ENCODE assay signal across 8 mouse cellular contexts in the genomic region with DNA sequence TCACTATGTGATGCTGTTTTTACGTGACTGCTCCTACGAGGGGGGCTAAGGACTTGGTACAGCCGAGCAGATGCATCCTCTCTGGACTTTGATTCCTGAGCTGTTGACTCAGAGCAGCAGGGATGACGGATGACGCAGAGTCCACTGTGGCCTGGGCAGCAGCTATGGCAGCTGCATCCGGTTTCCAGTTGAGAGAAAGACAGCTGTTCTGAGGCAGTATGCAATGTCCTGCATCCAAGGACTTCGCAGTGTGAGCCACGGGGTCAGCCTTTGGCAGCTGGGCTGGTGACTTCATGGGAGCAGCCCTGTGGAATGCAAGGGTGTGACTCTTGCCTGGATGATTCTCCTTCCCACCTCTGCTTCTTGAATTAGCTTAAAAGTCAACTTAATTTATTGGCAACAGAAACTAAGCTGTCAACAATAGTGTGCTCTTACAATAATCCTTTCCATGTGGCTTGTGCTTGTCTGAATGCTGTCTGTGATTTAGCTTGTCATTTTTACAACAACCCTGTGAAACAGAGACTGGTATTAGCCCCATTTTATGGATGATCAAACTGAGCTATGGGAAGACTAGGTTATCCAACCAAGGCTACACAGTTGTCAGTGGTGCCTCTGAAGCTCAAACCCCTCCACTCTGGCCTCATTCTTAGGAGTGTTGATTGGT. TPM values are rescaled to one million over a fixed set of nuclear protein-coding genes. Genes with fewer than 3 reads are reported as not detected.
DNase-seq lines count a peak whose midpoint lies in the region; ATAC-seq and TF ChIP-seq lines count a peak whose summit lies in the region.

No protein-coding gene starts in this region.

- H3K4me3 ChIP-seq in forebrain, postnatal 0 days (ENCODE audit: low read depth, low read length), result no peak overlapping the region
- no peak overlapping the region for H3K4me3 ChIP-seq in forebrain, embryonic 13.5 days
- no peak overlapping the region for H3K4me3 ChIP-seq in embryonic facial prominence, embryonic 11.5 days (ENCODE audit: low read depth, low read length)
- H3K4me3 ChIP-seq in limb, embryonic 12.5 days (replicated peaks), result no peak overlapping the region
- no peak overlapping the region for H3K4me3 ChIP-seq in neural tube, embryonic 15.5 days (replicated peaks)

- no peak overlapping the region for H3K4me2 ChIP-seq in forebrain, postnatal 0 days (ENCODE audit: low read depth)
- no peak overlapping the region for H3K4me2 ChIP-seq in forebrain, embryonic 13.5 days
- H3K4me2 ChIP-seq in embryonic facial prominence, embryonic 11.5 days (ENCODE audit: low read depth, low read length), result no peak overlapping the region
- no peak overlapping the region for H3K4me2 ChIP-seq in limb, embryonic 12.5 days
- H3K4me2 ChIP-seq in neural tube, embryonic 15.5 days, result no peak overlapping the region

- H3K27me3 ChIP-seq in forebrain, postnatal 0 days (ENCODE audit: insufficient read depth, low read length), result no peaks in the 10 kb centered on the region
- H3K27me3 ChIP-seq in forebrain, embryonic 13.5 days, result no peaks in the 10 kb centered on the region
- H3K27me3 ChIP-seq in embryonic facial prominence, embryonic 11.5 days (ENCODE audit: control insufficient read depth, insufficient read depth, low read length), result no peaks in the 10 kb centered on the region
- no peaks in the 10 kb centered on the region for H3K27me3 ChIP-seq in limb, embryonic 12.5 days
- H3K27me3 ChIP-seq in neural tube, embryonic 15.5 days (replicated peaks), result no peaks in the 10 kb centered on the region

- 78% methylated on average over 8 of the region's 8 CpGs for WGBS in forebrain, postnatal 0 days
- WGBS in forebrain, embryonic 13.5 days, result 82% methylated on average over 8 of the region's 8 CpGs
- 34% methylated on average over 8 of the region's 8 CpGs for WGBS in embryonic facial prominence, embryonic 11.5 days
- WGBS in limb, embryonic 12.5 days, result 20% methylated on average over 8 of the region's 8 CpGs
- whole genome bisulfite sequencing in neural tube, embryonic 15.5 days, result 61% methylated on average over 8 of the region's 8 CpGs

- no peaks in the 10 kb centered on the region for H3K36me3 ChIP-seq in forebrain, postnatal 0 days (ENCODE audit: insufficient read depth)
- H3K36me3 ChIP-seq in forebrain, embryonic 13.5 days (ENCODE audit: poor library complexity, severe bottlenecking), result no peaks in the 10 kb centered on the region
- H3K36me3 ChIP-seq in embryonic facial prominence, embryonic 11.5 days (replicated peaks; ENCODE audit: control insufficient read depth, insufficient read depth, low read depth, low read length), result no peaks in the 10 kb centered on the region
- H3K36me3 ChIP-seq in limb, embryonic 12.5 days, result no peaks in the 10 kb centered on the region
- H3K36me3 ChIP-seq in neural tube, embryonic 15.5 days, result no peaks in the 10 kb centered on the region

- intact Hi-C loops in heart, postnatal 36 days (cut with DNase I), result loop anchor here (1.0 to 5.0 kb wide), 4 partner anchors 89 to 232 kb away; partner anchors contain the start of gene Ptpn12

- H3K9ac ChIP-seq in forebrain, postnatal 0 days, result no peak overlapping the region
- H3K9ac ChIP-seq in forebrain, embryonic 13.5 days, result no peak overlapping the region
- H3K9ac ChIP-seq in embryonic facial prominence, embryonic 11.5 days (replicated peaks; ENCODE audit: low read length), result no peak overlapping the region
- no peak overlapping the region for H3K9ac ChIP-seq in limb, embryonic 12.5 days (replicated peaks)
- H3K9ac ChIP-seq in neural tube, embryonic 15.5 days (replicated peaks), result no peak overlapping the region

- H3K4me1 ChIP-seq in forebrain, postnatal 0 days (ENCODE audit: insufficient read depth), result no peaks in the 10 kb centered on the region
- no peaks in the 10 kb centered on the region for H3K4me1 ChIP-seq in forebrain, embryonic 13.5 days
- H3K4me1 ChIP-seq in embryonic facial prominence, embryonic 11.5 days (ENCODE audit: control insufficient read depth, insufficient read depth, low read length), result no peaks in the 10 kb centered on the region
- H3K4me1 ChIP-seq in limb, embryonic 12.5 days (replicated peaks), result peaks cover 5% of the 10 kb centered on the region
- no peaks in the 10 kb centered on the region for H3K4me1 ChIP-seq in neural tube, embryonic 15.5 days

- H3K27ac ChIP-seq in forebrain, postnatal 0 days (ENCODE audit: low read depth, low read length), result no peak overlapping the region
- H3K27ac ChIP-seq in forebrain, embryonic 13.5 days, result no peak overlapping the region
- no peak overlapping the region for H3K27ac ChIP-seq in embryonic facial prominence, embryonic 11.5 days (replicated peaks; ENCODE audit: low read depth, low read length)
- no peak overlapping the region for H3K27ac ChIP-seq in limb, embryonic 12.5 days
- no peak overlapping the region for H3K27ac ChIP-seq in neural tube, embryonic 15.5 days (replicated peaks)

- peak; percentile 18; the same call in 1 of the 2 replicates for ATAC-seq in forebrain, postnatal 0 days
- no peak for ATAC-seq in forebrain, embryonic 13.5 days
- peak; percentile 65; the same call in 1 of the 2 replicates for ATAC-seq in embryonic facial prominence, embryonic 11.5 days (replicated peaks; ENCODE audit: insufficient number of reproducible peaks, low FRiP score, low TSS enrichment, low read depth)
- peak; percentile 77 for ATAC-seq in limb, embryonic 12.5 days (ENCODE audit: insufficient number of reproducible peaks, insufficient read depth, low FRiP score, low TSS enrichment, low read depth)
- 0 out of 2 replicates have a peak, but pooled peaks have one; percentile 47 for ATAC-seq in neural tube, embryonic 15.5 days (ENCODE audit: low FRiP score)

- no peak for DNase-seq in forebrain, postnatal 0 days
- DNase-seq in embryonic facial prominence, embryonic 11.5 days (ENCODE audit: low spot score), result peak; percentile 58
- peak; percentile 57 for DNase-seq in heart, postnatal 36 days
- DNase-seq in thymus, postnatal 0 days (ENCODE audit: low spot score), result no peak
- DNase-seq in spleen, postnatal 10 days (ENCODE audit: low spot score in 2 of 2), result no peak

- TF ChIP-seq CTCF in forebrain, postnatal 0 days (IDR thresholded peaks at IDR 0.05; ENCODE audit: low read depth), result no peak

- H3K9me3 ChIP-seq in forebrain, postnatal 0 days (ENCODE audit: low read length), result no peaks in the 10 kb centered on the region
- H3K9me3 ChIP-seq in forebrain, embryonic 13.5 days (replicated peaks), result no peaks in the 10 kb centered on the region
- H3K9me3 ChIP-seq in embryonic facial prominence, embryonic 11.5 days (replicated peaks; ENCODE audit: control insufficient read depth, low read length), result no peaks in the 10 kb centered on the region
- no peaks in the 10 kb centered on the region for H3K9me3 ChIP-seq in limb, embryonic 12.5 days
- no peaks in the 10 kb centered on the region for H3K9me3 ChIP-seq in neural tube, embryonic 15.5 days (replicated peaks)

RNA-seq across cellular contexts. Expression of gene Gsap, which starts 41.4 kb away (rescaled TPM):
- 9.4 TPM in 2 replicates for total RNA-seq in forebrain, postnatal 0 days (2014; rRNA removed)
- polyA plus RNA-seq in forebrain, postnatal 0 days (2015; fragmentation: Nextera tagmentation; extraction: Ambion mirVana), result 4.9 and 7.7 TPM in 2 replicates
- 5.0 and 6.5 TPM in 2 replicates for polyA plus RNA-seq in forebrain, embryonic 13.5 days (2015; fragmentation: Nextera tagmentation; extraction: Ambion mirVana)
- polyA plus RNA-seq in embryonic facial prominence, embryonic 11.5 days (2014; fragmentation: Nextera tagmentation; extraction: Ambion mirVana), result 1.7 and 1.8 TPM in 2 replicates
- 1 to 10 TPM; 4.2 to 4.5 TPM for total RNA-seq in heart, postnatal 36 days (2021)
- 3.8 and 4.9 TPM in 2 replicates for polyA plus RNA-seq in limb, embryonic 12.5 days (2016; fragmentation: Nextera tagmentation; extraction: Ambion mirVana)
- polyA plus RNA-seq in neural tube, embryonic 15.5 days (2015; fragmentation: Nextera tagmentation; extraction: Ambion mirVana), result 11.3 and 12.1 TPM in 2 replicates
- 1.9 and 2.2 TPM in 2 replicates for polyA plus RNA-seq in thymus, postnatal 0 days (2015; fragmentation: Nextera tagmentation; extraction: Ambion mirVana)

Comparison
In these comparisons a context has a peak if more than half of its experiments do, and no peak if none do; other contexts are left out.
1. DNase-seq: peak in embryonic facial prominence, embryonic 11.5 days (single experiment) and heart, postnatal 36 days (2 of 2); none in forebrain, postnatal 0 days (single experiment), thymus, postnatal 0 days (single experiment) and spleen, postnatal 10 days (0 of 2).